Mouse (Mus musculus): Measurements from ENCODE around the gene Cd4. TPM values are rescaled to one million over a fixed set of nuclear protein-coding genes. Genes with fewer than 3 reads are reported as not detected.
A peak's percentile ranks its signal among the peaks of the same experiment; 100 is the strongest.

Cd4 gene
- polyA plus RNA-seq, 1 experiment: 682 TPM

GRCm38 (mm10) chr6:124930231-124930630, 42.2 kb upstream of the Cd4 start:
- no peak overlapping the region for H3K4me3 ChIP-seq (ENCODE audit: insufficient read depth, low read depth, low read length)
- WGBS: 55% methylated on average over 1 of the region's 1 CpGs
- TF ChIP-seq POLR2A (IDR thresholded peaks at IDR 0.05; ENCODE audit: insufficient read depth, low read depth, low read length): no peak
- TF ChIP-seq CTCF (IDR thresholded peaks at IDR 0.05; ENCODE audit: insufficient read depth, low read depth, low read length): no peak
- peaks cover 23% of the 10 kb centered on the region for H3K4me1 ChIP-seq (ENCODE audit: control insufficient read depth, insufficient read depth, low read length)
- H3K27ac ChIP-seq (ENCODE audit: insufficient read depth, low read depth, low read length): peak overlapping the region; percentile 6; the same call in 1 of the 2 replicates

GRCm38 (mm10) chr6:124925941-124926340, 37.9 kb upstream of the Cd4 start:
- Histone ChIP-seq H3K4me1 (ENCODE audit: control insufficient read depth, insufficient read depth, low read length) (peaks cover 6% of the 10 kb centered on the region), H3K4me3 (ENCODE audit: insufficient read depth, low read depth, low read length) (no peak overlapping the region), H3K27ac (ENCODE audit: insufficient read depth, low read depth, low read length) (no peak overlapping the region)
- TF ChIP-seq CTCF (IDR thresholded peaks at IDR 0.05; ENCODE audit: insufficient read depth, low read depth, low read length): no peak
- no peak for TF ChIP-seq POLR2A (IDR thresholded peaks at IDR 0.05; ENCODE audit: insufficient read depth, low read depth, low read length)
- WGBS: 38% methylated on average over 5 of the region's 5 CpGs

GRCm38 (mm10) chr6:124925173-124925793, 37.3 kb upstream of the Cd4 start:
- H3K27ac ChIP-seq (ENCODE audit: insufficient read depth, low read depth, low read length): no peak overlapping the region
- H3K4me1 ChIP-seq (ENCODE audit: control insufficient read depth, insufficient read depth, low read length): peaks cover 10% of the 10 kb centered on the region
- no peak overlapping the region for H3K4me3 ChIP-seq (ENCODE audit: insufficient read depth, low read depth, low read length)
- WGBS: 38% methylated on average over 12 of the region's 12 CpGs
- TF ChIP-seq CTCF (IDR thresholded peaks at IDR 0.05; ENCODE audit: insufficient read depth, low read depth, low read length) (no peak), POLR2A (IDR thresholded peaks at IDR 0.05; ENCODE audit: insufficient read depth, low read depth, low read length) (no peak)

- no peak overlapping the region for H3K27ac ChIP-seq (ENCODE audit: insufficient read depth, low read depth, low read length)
- 45% methylated on average over 4 of the region's 4 CpGs for WGBS
- TF ChIP-seq CTCF (IDR thresholded peaks at IDR 0.05; ENCODE audit: insufficient read depth, low read depth, low read length) (no peak), POLR2A (IDR thresholded peaks at IDR 0.05; ENCODE audit: insufficient read depth, low read depth, low read length) (no peak)
- no peak overlapping the region for H3K4me3 ChIP-seq (ENCODE audit: insufficient read depth, low read depth, low read length)
- H3K4me1 ChIP-seq (ENCODE audit: control insufficient read depth, insufficient read depth, low read length): peaks cover 19% of the 10 kb centered on the region
Observed at GRCm38 (mm10) chr6:124921539-124921938, 33.5 kb upstream of the Cd4 start.

DNA sequence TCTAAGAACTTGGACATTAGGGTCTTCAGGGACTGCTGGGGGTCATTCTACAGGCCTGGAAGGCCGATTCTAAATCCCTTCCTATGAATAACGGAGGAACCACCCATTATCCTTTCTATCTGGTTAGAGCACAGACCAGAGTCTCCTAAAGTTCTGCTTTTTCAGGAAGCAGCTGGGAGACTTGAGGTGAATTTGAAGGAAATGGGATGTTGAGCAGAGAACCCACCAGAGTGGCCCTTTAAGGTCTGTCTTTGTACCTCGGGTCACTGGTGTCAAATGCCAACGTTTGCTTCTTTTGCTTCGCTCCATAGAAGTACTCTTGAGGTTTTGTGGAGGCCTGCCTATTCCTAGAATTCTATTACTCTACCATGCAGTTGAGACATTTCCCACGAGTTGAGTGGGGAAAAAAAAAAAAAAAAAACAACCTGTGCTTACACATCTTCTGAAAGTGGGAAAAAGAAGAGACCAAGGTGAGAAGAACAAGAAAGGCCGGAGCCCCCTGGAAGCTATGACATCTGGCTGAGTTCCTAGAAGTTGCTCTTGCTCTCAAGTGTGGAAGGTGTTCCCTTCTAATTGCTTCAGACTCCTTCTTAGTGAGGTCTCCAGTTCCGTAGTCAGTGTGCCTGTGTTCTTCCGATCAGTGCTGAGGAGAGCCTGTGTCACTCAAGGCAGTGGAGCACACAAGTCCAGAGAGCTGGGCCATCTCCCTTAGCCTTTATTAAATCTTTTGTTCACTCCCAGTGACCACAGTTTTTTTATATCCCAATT, 32.5 kb upstream of the Cd4 start:
- WGBS: 27% methylated on average over 9 of the region's 9 CpGs
- peaks cover 29% of the 10 kb centered on the region for H3K4me1 ChIP-seq (ENCODE audit: control insufficient read depth, insufficient read depth, low read length)
- TF ChIP-seq POLR2A (IDR thresholded peaks at IDR 0.05; ENCODE audit: insufficient read depth, low read depth, low read length) (no peak), CTCF (IDR thresholded peaks at IDR 0.05; ENCODE audit: insufficient read depth, low read depth, low read length) (no peak)
- H3K4me3 ChIP-seq (ENCODE audit: insufficient read depth, low read depth, low read length): no peak overlapping the region; the same call in 1 of the 2 replicates
- peak overlapping the region; percentile 100 for H3K27ac ChIP-seq (ENCODE audit: insufficient read depth, low read depth, low read length)

DNA sequence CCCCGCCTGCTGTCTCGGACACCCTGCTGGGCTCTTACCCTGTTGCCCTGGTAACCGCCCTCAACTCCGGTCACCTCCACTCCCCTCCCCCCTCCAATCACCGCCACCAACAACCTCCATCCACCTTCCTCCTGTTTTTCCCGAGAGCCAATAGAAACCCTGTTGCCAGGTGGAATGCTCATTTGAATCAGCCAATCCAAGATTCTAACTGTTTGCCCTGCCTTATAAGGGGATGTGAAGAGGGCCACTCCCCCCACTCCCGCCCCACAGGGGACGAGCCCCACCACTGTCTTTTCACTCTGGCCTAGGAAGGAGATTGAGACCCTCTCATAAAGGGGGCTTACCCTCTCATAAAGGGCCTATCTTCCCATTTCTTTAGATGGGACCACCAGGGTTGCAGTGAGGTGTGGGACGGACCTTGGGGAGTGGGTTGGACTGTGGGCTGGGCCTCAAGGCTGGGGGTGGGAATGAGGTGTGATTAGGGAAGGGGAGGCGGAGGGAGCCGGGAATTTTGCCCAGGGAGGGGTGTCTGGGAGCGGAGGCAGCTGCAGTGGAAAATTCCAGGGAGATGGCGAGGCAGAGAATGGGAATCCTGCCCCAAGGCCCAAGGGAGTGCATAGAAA, 31.8 kb upstream of the Cd4 start, which contains the start of gene Ptms:
TSS of gene Ptms (minus strand) at position 409 of the 623 bp plus-strand sequence.
- Histone ChIP-seq H3K4me3 (ENCODE audit: insufficient read depth, low read depth, low read length) (peak within 1 kb of the TSS; percentile 56), H3K4me1 (ENCODE audit: control insufficient read depth, insufficient read depth, low read length) (peaks cover 33% of the 10 kb centered on the region), H3K27ac (ENCODE audit: insufficient read depth, low read depth, low read length) (peak within 1 kb of the TSS; percentile 100)
- WGBS: 2% methylated on average over 13 of the region's 13 CpGs
- no peak for TF ChIP-seq CTCF (IDR thresholded peaks at IDR 0.05; ENCODE audit: insufficient read depth, low read depth, low read length)
- peak; percentile 41; the same call in 1 of the 2 replicates for TF ChIP-seq POLR2A (IDR thresholded peaks at IDR 0.05; ENCODE audit: insufficient read depth, low read depth, low read length)

DNA sequence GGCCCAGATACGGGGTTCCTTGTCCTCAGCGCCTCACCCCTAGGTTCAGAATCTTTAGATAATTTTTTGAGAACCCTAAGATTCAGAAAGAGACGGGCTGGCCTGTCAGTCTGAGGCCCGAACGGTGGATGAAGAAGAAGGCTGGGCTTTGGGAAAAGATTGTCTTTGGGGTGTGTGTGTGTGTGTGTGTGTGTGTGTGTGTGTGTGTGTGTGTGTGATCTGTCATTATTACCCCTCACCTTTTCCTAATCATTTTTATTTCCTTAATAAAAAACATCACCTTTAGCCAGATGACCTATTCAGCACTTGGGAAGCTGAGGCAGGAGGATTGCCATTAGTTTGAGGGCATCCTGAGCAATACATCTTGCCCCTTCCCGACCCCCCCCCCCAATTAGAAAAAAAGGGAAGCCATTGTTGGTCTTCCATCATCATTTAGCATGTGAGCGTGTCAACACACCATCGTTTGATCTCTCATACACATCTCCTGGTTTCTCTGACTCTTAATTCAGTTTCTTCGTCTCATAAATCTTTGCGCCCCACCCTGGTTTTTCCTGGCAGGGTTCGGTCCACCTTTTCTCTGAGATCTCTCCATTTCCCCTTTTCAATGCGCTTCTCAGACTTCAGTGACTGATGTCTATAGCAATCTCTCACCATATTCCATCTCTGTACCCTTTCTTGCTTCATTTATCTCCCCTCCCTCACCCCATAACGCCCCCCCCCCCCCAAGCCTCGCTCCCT, 31.0 kb upstream of the Cd4 start:
- WGBS: 9% methylated on average over 14 of the region's 14 CpGs
- peaks cover 40% of the 10 kb centered on the region for H3K4me1 ChIP-seq (ENCODE audit: control insufficient read depth, insufficient read depth, low read length)
- H3K4me3 ChIP-seq (ENCODE audit: insufficient read depth, low read depth, low read length): peak overlapping the region; percentile 56
- peak overlapping the region; percentile 100 for H3K27ac ChIP-seq (ENCODE audit: insufficient read depth, low read depth, low read length)
- TF ChIP-seq POLR2A (IDR thresholded peaks at IDR 0.05; ENCODE audit: insufficient read depth, low read depth, low read length) (no peak), CTCF (IDR thresholded peaks at IDR 0.05; ENCODE audit: insufficient read depth, low read depth, low read length) (no peak)

DNA sequence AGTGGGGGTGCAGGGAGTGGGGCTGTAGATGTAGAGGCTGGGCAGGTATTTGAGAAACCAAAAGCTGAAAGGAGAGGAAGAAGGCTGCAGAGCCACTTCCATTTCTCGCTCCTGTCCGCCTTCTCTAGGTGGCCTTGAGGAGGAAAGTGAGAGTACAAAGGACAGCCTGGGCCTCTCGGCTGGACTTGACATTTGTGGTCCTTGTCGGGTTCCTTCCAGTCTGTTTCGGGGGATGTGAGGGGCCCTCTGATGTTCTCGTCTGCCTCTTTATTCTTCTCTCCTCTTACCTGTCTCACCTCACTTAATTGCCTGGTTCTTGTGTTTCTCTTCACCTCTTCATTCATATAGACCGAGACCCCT, 30.3 kb upstream of the Cd4 start:
- 10% methylated on average over 7 of the region's 7 CpGs for WGBS
- H3K4me3 ChIP-seq (ENCODE audit: insufficient read depth, low read depth, low read length): peak overlapping the region; percentile 98
- TF ChIP-seq POLR2A (IDR thresholded peaks at IDR 0.05; ENCODE audit: insufficient read depth, low read depth, low read length) (no peak), CTCF (IDR thresholded peaks at IDR 0.05; ENCODE audit: insufficient read depth, low read depth, low read length) (no peak)
- peaks cover 45% of the 10 kb centered on the region for H3K4me1 ChIP-seq (ENCODE audit: control insufficient read depth, insufficient read depth, low read length)
- H3K27ac ChIP-seq (ENCODE audit: insufficient read depth, low read depth, low read length): peak overlapping the region; percentile 100
